Mouse (Mus musculus) right cerebral cortex, postnatal 10 days (tissue): ENCODE data around the gene Dennd2a.

Source experiments
- DNase-seq, 2 experiments: peaks; one replicate each; pipeline ENCODE4 v3.0.0; 2021; ENCODE audit warnings: low spot score in 2 of 2

The Dennd2a gene

GRCm38 (mm10) chr6:39556900-39557659 lies 587 bp downstream of the Dennd2a start:
- peak in 1 of 2 experiments; percentile 60 for DNase-seq

GRCm38 (mm10) chr6:39555648-39555945 lies 2.1 kb downstream of the Dennd2a start:
- DNase-seq, result no peak

DNA sequence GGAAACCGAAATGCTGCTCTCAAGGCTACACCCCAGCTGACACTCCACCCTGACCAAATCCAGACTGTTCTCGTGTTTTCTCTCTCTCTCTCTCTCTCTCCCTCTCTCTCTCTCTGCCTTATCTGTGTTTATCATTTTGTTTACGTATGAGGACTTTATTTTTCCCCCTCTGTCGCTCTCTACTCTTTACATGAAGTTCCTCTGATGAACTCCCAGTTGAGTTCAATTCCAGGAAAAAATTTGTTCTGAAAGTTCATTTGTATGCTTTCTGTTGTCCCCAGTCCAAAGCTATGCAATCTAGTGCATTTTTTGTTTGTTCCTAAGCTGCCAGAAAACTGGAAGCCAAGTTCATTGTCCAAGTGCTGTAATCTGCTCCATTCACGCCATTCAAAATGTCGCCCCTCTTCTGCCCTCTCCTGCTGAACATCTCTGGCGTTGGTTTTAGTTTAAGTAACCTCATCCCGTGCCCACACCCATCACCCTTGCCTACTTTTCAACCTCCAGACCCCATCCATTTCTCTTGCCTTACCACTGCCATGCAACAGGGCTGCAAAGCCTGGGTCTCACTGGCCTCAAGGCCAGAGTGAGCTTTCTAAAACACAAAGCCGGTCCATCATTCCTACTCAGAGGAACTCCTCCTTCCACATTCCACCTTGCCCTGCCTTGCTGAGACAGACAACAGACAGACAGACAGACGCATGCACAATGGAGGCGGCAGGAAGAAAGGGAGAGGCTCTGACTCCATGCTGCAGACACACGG lies 2.6 kb downstream of the Dennd2a start:
- DNase-seq, result no peak

GRCm38 (mm10) chr6:39551981-39552636 lies 5.6 kb downstream of the Dennd2a start:
- DNase-seq, result no peak

- no peak for DNase-seq
Measured at GRCm38 (mm10) chr6:39548030-39548429, 9.6 kb downstream of the Dennd2a start.

DNA sequence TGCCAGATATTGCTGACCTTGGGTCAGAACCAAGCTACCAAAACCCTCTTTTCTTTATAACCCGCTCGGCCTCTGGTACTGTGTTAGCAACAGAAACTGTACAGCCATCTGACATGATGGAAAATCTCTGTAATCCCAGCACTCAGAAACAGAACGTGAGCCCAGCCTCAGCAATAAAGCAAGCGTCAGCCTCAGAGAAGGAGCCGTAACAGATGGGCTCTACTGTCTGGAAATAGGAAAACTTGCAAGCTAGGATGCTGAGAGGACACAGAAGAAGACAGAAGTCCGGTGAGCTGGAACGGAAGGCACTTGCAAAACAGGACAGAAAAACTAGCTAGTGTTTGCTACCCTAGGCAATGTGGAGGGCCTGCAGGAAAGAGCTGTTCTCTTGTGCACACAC lies 12.2 kb downstream of the Dennd2a start:
- DNase-seq, result no peak

DNA sequence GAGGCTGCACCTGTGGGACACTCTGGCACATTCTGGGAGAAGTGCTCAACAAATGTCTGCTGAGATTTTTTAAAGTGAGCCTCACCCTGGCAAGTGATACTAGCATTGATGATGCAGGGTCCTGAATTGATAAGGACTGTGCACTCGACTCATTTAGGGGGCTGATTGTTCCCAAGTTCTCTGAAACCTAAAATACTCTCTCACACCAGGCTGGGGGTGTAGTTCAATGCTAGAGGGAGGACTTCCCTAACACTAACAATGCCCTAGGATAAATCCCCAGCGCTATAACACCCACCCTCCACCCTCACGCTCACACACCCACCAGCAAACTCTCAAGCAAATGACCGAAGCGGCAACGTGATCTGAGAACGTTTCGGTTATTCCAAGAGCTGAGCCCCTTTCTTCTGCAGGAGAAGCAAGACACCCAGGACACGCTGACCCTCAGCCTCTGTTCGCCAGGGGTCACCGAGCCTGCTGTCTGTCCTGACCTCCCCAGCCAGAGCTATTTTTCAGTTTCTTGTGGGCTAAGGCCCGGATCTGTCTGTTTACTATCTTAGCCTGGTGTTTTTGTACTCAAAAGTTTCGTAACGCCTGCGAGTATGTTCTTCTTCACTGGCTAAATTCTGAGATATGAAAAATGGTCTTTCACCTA lies 13.8 kb downstream of the Dennd2a start:
- DNase-seq, result no peak

DNA sequence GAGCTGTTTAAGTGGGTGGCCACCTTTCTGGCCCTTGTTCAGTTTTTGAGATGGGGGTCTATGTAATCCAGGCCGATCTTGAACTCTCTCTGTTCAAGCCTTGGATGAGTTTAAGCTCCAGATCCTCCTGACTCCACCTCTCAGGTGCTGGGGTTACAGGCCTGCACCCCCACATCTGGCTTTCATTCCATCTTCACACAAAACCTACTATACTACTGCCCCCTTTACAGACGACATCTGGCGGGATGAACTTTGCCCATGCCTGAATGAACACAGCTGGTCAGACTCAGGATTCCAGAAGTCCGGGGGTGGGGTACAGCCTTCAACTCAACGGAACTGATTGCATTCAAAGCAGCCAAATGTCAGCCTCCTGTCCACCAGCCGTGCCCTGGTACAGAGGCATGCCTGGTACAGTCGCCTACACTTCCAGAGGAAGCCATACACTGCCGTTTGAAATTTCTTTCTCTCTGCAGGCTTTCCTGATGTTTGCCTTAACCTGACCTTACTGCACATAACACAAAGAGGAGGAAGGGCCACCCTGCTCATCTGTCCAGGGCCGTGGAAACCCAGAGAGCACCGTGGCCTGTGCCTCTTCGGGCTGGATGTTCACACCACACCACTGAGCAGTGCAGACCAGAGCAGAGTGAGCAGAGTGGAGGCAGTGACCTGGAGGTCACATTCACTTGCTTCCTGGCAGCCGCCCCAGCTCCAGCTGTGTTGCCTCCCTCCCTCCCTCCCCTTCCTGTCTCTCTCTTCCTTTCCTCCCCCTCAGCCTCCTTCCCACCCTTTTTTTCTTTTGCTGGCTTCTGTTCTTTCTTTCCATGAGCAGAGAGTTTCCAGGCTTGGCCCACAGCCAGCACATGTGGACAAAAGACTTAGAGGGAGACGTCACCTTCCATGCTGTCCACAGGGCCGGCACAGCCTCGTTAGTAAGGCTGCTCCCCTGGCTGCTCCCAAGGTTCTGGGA lies 14.8 kb downstream of the Dennd2a start:
- peak; percentile 77 to 80 for DNase-seq

DNA sequence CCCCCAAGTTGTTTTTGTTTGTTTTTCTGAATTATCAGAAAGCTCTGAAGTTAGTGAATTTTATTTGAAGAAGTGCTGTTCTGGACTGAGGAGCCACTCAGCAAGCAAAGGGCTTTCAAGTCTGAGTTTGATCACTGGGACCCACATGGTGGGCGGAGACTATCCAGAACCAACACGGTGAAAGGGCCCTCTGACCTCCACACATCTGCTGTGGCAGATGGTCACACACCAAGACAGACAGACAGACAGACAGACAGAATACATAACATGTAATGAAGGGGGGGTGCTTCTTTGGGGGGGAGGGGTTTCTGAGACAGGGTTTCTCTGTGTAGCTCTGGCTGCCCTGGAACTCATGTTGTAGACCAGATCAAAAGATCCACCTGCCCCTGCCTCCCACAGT lies 17.1 kb downstream of the Dennd2a start:
- no peak for DNase-seq

- no peak for DNase-seq
Measured at GRCm38 (mm10) chr6:39539679-39540155, 17.9 kb downstream of the Dennd2a start.

DNA sequence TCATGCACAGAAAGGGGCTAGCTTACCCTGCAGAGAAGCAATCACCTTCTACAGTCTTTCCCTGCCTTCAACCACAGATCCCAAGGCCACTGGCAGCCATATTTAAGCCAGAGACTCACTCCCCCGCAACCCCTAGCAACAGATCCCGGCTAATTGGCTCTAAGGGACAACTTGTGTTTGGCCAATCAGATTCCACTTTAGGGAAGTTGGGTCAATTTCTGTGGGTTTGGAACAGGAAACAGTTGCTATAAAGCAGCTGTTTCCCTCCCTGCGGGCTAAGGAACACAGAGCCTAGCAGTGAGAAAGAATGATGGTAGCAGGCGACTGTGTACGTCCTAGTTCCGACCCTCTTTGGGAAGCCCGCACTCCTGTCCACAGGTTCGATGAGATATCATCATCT lies 19.4 kb downstream of the Dennd2a start:
- no peak for DNase-seq

DNA sequence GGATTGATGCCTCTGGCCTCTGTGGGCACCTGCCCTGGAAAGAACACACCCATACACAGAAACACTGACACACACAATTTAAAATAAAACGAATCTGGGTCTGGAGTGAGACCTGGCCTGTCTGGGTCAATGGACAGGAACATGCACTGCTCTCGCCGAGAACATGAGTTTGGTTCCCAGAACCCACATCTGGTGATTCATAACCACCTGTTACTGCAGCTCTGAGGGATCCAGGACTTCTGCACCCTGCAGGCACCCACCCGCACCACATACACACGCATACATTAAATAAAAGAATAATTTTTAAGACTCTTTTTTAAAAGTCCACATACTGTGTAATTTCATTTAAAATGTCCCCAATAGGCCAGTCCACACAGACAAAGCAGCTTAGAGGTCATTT lies 20.4 kb downstream of the Dennd2a start:
- no peak for DNase-seq

DNA sequence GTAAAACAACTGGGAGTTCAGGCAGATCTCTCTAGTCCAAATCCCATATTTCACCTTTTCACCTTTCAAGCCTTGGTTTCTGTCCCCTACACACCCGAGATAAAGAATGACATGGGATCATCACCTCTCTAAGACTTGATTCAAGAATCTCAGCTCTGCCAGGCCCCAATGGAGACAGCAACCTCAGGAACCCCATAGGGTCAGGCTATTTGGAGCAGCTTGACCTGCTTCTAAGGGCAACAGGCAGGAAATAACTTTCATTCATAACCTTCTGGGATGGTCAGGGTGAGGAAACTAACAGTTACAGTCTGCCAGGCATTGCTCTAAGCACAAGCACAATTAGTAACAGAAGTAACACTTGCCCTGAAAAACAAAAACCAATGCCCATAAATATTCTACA lies 21.0 kb downstream of the Dennd2a start:
- no peak for DNase-seq

GRCm38 (mm10) chr6:39534944-39535343 lies 22.7 kb downstream of the Dennd2a start:
- DNase-seq, result no peak

GRCm38 (mm10) chr6:39528671-39529535 lies 28.8 kb downstream of the Dennd2a start:
- DNase-seq, result peak; percentile 93

GRCm38 (mm10) chr6:39527811-39528210 lies 29.9 kb downstream of the Dennd2a start:
- DNase-seq, result peak in 1 of 2 experiments; percentile 54

DNA sequence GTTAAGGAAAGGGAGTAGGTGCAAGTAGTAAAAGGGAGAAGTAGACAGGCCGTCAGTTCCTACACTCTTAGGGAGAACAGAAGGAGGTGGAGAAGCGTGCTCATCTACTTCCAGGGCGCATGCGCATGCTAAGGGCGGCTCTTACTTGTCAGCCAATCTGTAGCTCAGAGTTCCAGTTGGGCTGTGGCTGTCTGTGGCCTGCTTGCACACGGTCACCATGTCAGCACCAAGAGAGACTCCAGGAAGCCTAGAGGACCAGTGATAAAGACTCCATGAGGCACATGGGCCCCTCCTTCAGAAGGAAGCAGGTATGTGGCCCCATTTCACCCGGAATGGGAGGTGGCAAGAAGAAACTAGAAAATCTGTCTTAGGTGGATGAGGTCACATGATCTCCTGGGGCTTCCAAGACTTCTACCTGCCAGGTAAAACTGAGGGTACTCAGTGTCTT lies 30.3 kb downstream of the Dennd2a start:
- peak; percentile 46 to 66 for DNase-seq

DNA sequence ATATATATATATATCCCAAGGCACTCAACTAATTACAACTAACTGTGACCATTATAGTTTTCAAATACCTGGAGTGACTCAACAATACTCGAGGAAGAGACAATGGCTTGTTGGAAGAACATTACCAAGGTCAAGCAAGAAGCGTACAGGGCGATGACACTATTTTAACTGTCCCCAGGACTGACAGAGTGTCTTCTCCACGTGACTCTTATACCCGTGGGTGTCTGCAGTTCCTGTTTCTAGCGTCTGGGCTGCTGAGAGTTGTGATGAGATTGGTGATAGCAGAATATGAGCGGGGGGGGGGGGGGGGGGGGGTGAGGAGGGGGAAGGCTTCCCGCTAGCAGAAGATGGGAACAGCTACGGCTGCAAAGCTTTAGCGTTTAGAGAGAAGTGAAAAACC lies 30.9 kb downstream of the Dennd2a start:
- DNase-seq, result no peak

DNA sequence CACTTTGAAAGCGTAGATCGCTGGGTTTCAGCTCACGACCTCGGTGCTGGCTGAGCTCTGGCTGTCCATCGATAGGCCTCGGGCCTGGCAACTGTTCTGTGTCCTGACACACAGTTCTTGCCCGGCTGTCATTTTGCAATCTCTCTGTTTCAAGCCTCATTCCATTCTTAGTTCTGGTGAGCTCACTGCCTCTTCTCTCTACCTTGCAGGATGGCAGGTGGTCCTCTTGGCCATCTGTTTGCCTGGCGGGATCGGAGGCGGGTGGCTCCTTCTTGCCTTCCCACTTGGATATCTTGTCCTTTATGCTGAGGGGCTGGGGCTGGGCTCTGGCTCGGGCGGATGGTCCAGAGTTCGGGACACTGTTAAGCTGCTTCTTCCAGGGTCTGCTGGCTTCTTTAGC lies 34.5 kb downstream of the Dennd2a start:
- no peak for DNase-seq

GRCm38 (mm10) chr6:39522425-39522824 lies 35.2 kb downstream of the Dennd2a start:
- no peak for DNase-seq
